In the genomic region with DNA sequence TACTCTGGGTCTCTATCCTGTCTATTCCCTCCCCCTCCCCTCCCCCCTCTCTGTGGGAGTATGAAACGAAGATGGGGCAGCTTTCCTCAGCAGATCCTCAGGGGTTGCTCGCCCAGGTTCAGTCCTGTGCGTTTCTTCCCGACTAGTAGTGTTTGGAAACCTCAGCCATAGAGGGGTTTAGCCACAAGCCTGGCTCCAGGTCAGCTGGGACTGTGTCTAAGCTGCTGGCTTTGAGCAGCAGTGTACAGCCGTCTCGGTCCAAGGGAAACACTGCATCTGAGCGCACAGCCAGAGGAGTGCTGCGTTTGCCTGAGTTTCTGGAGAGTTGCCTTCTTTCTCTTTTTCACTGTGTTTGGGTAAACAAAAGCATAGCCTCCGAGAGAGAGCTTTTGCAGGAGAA, we compare ENCODE assay signal across 9 mouse cellular contexts.
DNase-seq lines count a peak whose midpoint lies in the region; ATAC-seq lines count a peak whose summit lies in the region.
"Had no signal": no experiment of that assay in that cellular context is flagged by ENCODE, and none has a peak within 500 bp of the region (broad histone marks: within the 10 kb centered on the region; RNA-seq: fewer than 3 reads in every experiment).

No protein-coding gene starts in this region.

- peak; percentile 40; the same call in 1 of the 2 replicates for ATAC-seq in cerebellum, adult (ENCODE audit: insufficient number of reproducible peaks, low FRiP score, low TSS enrichment)
- no peak for ATAC-seq in heart, embryonic 11.5 days (replicated peaks; ENCODE audit: insufficient number of reproducible peaks, low FRiP score, low TSS enrichment)

- H3K9me3 ChIP-seq in heart, embryonic 11.5 days (replicated peaks; ENCODE audit: control insufficient read depth, low read length): no peaks in the 10 kb centered on the region
- H3K9me3 ChIP-seq: midbrain, embryonic 12.5 days had no signal

- no peaks in the 10 kb centered on the region for H3K36me3 ChIP-seq in heart, embryonic 11.5 days (ENCODE audit: control insufficient read depth, insufficient read depth, low read length)
- H3K36me3 ChIP-seq: midbrain, embryonic 12.5 days had no signal

- H3K27ac ChIP-seq in heart, embryonic 11.5 days (ENCODE audit: low read depth, low read length): no peak overlapping the region
- H3K27ac ChIP-seq: midbrain, embryonic 12.5 days had no signal

- intact Hi-C loops in left cerebral cortex, postnatal 25 days (cut with DNase I): no loop called here

- no peak overlapping the region for H3K9ac ChIP-seq in heart, embryonic 11.5 days (ENCODE audit: low read depth, low read length)
- H3K9ac ChIP-seq: midbrain, embryonic 12.5 days had no signal

- peaks cover 3% of the 10 kb centered on the region; the same call in 1 of the 2 replicates for H3K4me1 ChIP-seq in heart, embryonic 11.5 days (ENCODE audit: control insufficient read depth, insufficient read depth, low read length)

- 0 out of 2 replicates have a peak, but pooled peaks cover 2% of the 10 kb centered on the region for H3K27me3 ChIP-seq in heart, embryonic 11.5 days (ENCODE audit: control insufficient read depth, insufficient read depth, low read length)

- WGBS in heart, embryonic 11.5 days (ENCODE audit: insufficient replicate concordance): 41% methylated on average over 9 of the region's 9 CpGs

- no peak overlapping the region for H3K4me3 ChIP-seq in heart, embryonic 11.5 days (ENCODE audit: low read depth, low read length)
- H3K4me3 ChIP-seq: midbrain, embryonic 12.5 days had no signal

- DNase-seq in cerebellum, adult 9-10 months: no peak
- DNase-seq in embryo, embryonic 11 days: peak; percentile 38
- peak; percentile 16 to 19 for DNase-seq in kidney, adult 8-10 months
- DNase-seq in retina, embryonic 14.5 days (ENCODE audit: low spot score): peak; percentile 26
- DNase-seq in left cerebral cortex, postnatal 25 days (ENCODE audit: low spot score in 2 of 2): no peak
- no peak for DNase-seq in B cell, adult 2 months

- H3K4me2 ChIP-seq in heart, embryonic 11.5 days: peak overlapping the region; percentile 43
- H3K4me2 ChIP-seq: midbrain, embryonic 12.5 days had no signal

Comparison
In these comparisons a context has a peak if more than half of its experiments do, and no peak if none do; other contexts are left out.
1. DNase-seq: peak in embryo, embryonic 11 days (single experiment), kidney, adult 8-10 months (2 of 2) and retina, embryonic 14.5 days (single experiment); none in cerebellum, adult 9-10 months (single experiment), left cerebral cortex, postnatal 25 days (0 of 2) and B cell, adult 2 months (0 of 2).